Mouse (Mus musculus) Patski (cell line): ENCODE data around the gene Ggt6. TPM values are rescaled to one million over a fixed set of nuclear protein-coding genes. Genes with fewer than 3 reads are reported as not detected.

ENCODE experiments used
- ATAC-seq: fragments of 100-300 bp; one replicate; pipeline ENCODE4 v1.8.0; 2021
- CTCF ChIA-PET: fragments of 350-600 bp; sonication (Branson Sonifier 250); formaldehyde crosslinking; loops from one replicate; lab custom pipeline; 2022; ENCODE audit warnings: inconsistent platforms; lab: Charles Lee
- POLR2A ChIA-PET: fragments of 350-600 bp; sonication (Branson Sonifier 250); formaldehyde crosslinking; loops from one replicate; lab custom pipeline; 2022; ENCODE audit warnings: antibody characterized with exemption, inconsistent platforms; lab: Charles Lee
- DNase-seq: peaks from one replicate; pipeline ENCODE4 v3.0.0-alpha.2; 2011; ENCODE audit warnings: low read depth, low spot score
- H3K27me3 ChIP-seq: fragments of 371-371 bp; one replicate; pipeline ENCODE4 v1.5.1; 2021
- CTCF ChIP-seq: fragments of 100-300 bp; IDR thresholded peaks from one replicate; pipeline ENCODE4 v1.5.1; 2021
- in situ Hi-C: fragments of 300-500 bp; cut with MboI; formaldehyde crosslinking; loops from 3 replicates; pipeline ENCODE4 v1.11.1; 2018; ENCODE audit warnings: low pct_unique_long_range_greater_than_20kb, mixed read lengths
- polyA plus RNA-seq: library from polyadenylated mRNA; unstranded; gene quantifications from one replicate; pipeline ENCODE4 v1.2.3, GENCODE M21; 2021

Ggt6 gene
- polyA plus RNA-seq, 1 experiment from 2014 or later: 0.23 TPM

DNA sequence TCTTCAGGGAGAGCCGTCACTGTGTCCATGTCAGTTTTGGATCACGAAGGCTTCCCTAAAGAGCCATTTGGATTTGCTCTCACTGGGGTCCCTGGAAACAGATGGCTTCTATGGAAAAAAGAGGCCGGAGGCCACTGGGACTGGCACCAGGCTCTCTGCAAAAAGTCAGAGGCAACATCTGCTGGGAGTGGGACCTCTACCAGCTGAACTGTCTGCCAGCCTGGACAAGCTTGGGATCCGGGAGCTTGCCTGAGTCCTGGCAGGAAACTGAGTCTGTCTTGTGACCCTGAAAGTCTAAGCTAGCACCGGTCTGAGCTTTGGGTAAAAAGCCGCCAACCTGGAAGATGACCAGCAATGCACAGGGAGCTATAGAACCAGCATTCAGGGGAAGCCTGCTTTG is 36.1 kb downstream of the Ggt6 start:
- TF ChIP-seq CTCF: no peak
- ChIA-PET POLR2A (no interaction called here), CTCF (interaction anchor here (1.1 to 2.4 kb wide), 2 partner anchors 10 to 11 kb away, joined by 3 to 8 read pairs; no protein-coding TSS in a partner anchor)
- DNase-seq (no peak), ATAC-seq (no peak)
- in situ Hi-C loops: no loop called here
- H3K27me3 ChIP-seq: no peaks in the 10 kb centered on the region

DNA sequence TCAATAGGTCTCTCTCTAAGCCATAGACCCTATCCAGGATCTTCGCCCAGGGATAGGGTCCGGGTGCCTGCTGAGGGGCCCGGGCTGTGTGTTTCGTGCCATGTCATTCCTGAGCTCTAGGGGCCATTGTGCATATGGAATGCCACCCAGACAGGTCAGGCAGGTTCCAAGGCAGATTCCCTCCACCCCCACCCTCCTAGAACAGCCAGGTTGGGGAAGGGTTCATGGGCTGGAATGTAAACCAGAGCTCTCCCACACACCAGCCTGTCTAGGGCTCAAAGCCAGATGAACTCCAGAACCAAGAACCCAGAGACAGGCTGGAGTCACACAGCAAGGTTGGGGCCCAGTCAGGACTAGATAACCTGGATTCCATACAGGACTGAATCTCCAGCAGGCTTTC is 38.2 kb downstream of the Ggt6 start:
- in situ Hi-C loops: no loop called here
- no peak for DNase-seq
- H3K27me3 ChIP-seq: no peaks in the 10 kb centered on the region
- POLR2A ChIA-PET: interaction anchor here (0.5 to 1.7 kb wide), 3 partner anchors 10 to 34 kb away, joined by 3 to 8 read pairs (median 3); no protein-coding TSS in a partner anchor
- no peak for TF ChIP-seq CTCF
- CTCF ChIA-PET: interaction anchor here (1.4 kb wide), 1 partner anchor 10 kb away, joined by 5 read pairs; no protein-coding TSS in a partner anchor
- ATAC-seq: no peak

DNA sequence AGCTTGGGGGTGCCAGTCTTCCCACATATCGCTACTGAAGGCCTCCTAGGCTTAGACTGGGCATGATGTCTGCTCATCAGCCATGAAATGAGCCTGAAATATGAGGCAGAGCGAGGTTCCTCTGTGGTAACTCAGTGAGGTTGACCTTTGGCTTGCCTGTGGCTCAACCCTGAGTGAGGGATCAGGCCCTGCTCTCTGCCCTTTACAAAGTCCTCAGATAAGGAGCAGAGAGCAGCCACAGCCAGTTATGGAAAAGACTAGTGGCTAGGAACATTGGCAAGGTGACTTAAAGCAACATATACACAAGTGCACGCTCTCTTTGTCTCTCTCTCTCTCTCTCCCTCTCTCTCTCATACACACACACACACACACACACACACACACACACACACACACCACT is 39.6 kb downstream of the Ggt6 start:
- ChIA-PET POLR2A (interaction anchor here (1.0 kb wide), 1 partner anchor 27 kb away, joined by 3 read pairs; no protein-coding TSS in a partner anchor), CTCF (interaction anchor here (1.0 to 1.4 kb wide), 2 partner anchors 8 to 15 kb away, joined by 3 to 5 read pairs; partner anchors contain the start of gene Spns2)
- no peaks in the 10 kb centered on the region for H3K27me3 ChIP-seq
- in situ Hi-C loops: no loop called here
- no peak for TF ChIP-seq CTCF
- DNase-seq (no peak), ATAC-seq (no peak)

DNA sequence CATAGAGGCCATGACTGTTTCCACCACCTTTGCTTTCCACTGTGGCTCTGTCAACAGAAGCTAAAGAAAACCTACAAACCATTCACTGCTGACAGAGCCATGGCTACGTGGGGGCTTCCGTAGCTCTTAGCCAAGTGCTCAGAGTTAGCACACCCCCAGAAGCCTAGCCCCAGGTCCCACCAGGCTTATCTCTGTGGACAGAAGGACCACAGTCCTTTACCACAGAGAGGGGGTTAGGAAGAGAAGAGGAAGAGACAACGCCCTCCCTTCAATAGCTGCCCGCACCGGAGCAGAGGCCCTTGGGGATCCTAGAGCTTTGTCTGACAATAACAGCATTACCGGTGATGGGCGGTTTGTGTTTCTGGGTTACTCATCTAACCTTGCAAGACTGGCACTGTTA is 40.1 kb downstream of the Ggt6 start:
- CTCF ChIA-PET: interaction anchor here (1.0 kb wide), 1 partner anchor 14 kb away, joined by 3 read pairs; the partner anchor contains the start of gene Spns2
- no peak for ATAC-seq
- no peak for TF ChIP-seq CTCF
- POLR2A ChIA-PET: interaction anchor here (1.0 kb wide), 1 partner anchor 26 kb away, joined by 3 read pairs; no protein-coding TSS in a partner anchor
- H3K27me3 ChIP-seq: no peaks in the 10 kb centered on the region
- no peak for DNase-seq
- in situ Hi-C loops: no loop called here

DNA sequence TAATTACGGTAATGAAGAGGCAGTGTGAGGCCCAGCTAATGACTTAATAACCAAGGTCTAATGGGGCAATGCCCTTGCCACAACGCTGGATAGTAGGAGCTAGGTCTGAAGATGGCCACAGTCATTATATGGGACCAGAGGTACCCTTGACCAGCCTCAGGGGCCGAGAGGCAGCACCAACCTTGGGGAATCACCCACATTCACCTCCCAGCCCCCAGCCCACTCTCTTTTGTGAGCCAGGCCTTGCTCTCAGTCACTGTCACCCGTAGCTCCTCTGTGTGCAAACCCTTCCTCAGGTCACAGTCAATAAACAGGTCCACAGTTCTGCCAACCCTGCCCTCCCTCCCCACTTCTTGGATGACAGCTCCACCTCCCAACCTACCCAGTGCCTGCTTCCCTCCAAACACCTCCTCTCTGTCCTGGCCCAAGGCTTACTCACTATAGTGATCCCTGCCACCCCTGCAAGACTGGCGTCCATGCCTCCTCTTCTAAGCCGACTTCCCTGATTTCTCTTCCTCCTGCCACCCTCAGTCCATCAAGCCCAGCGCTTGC is 40.8 kb downstream of the Ggt6 start:
- POLR2A ChIA-PET: interaction anchor here (1.2 to 2.0 kb wide), 2 partner anchors 13 to 26 kb away, joined by 5 to 9 read pairs; partner anchors contain the start of gene Spns2
- ATAC-seq: no peak

DNA sequence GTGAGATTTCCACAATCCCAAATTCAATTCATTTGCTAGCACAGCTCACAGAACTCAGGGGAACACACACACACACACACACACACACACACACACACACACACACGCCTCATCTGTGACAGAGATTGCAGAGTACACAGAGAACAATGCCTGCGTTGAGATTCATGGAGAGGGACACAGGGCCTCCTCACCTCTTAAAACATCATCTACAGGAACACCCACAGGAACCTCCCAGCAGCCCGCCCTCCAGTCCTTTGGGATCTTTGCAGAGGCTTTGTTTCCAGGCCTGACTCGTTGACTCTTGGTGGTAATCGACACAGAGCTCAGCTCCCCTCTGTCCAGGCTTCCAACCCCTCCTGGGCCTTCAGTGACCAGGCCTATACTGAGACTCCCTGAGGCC is 41.9 kb downstream of the Ggt6 start:
- CTCF ChIA-PET: interaction anchor here (2.7 kb wide), 1 partner anchor 12 kb away, joined by 13 read pairs; the partner anchor contains the start of gene Spns2
- no peak for ATAC-seq
- no peak for DNase-seq
- POLR2A ChIA-PET: interaction anchor here (0.6 to 2.0 kb wide), 3 partner anchors 8 to 25 kb away, joined by 3 to 9 read pairs (median 5); partner anchors contain the start of gene Spns2
- H3K27me3 ChIP-seq: no peaks in the 10 kb centered on the region
- no peak for TF ChIP-seq CTCF
- in situ Hi-C loops: no loop called here

More for the DNA sequence above, 40.8 kb downstream of the Ggt6 start:
- DNase-seq: no peak
- CTCF ChIA-PET: no interaction called here
- TF ChIP-seq CTCF: no peak
- H3K27me3 ChIP-seq: no peaks in the 10 kb centered on the region
- in situ Hi-C loops: no loop called here

DNA sequence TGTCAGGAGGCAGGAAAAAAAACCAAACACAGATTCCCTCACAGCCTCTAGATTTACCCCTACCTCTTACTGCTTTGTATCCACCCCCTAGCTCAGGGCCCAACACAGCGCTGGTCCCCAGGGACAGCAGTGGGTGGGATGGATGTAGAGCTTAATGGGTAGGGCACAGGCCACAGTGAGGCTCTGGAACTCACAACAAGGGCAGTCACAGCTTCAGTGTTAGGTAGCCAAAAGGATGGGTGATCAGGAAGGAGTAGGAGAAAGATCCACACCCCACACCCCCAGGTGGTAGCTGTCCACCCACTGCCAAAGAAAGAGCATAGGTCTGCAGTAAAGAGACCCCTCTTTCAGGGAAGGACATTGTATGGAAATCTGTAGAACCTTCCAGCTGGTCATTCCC is 42.3 kb downstream of the Ggt6 start:
- POLR2A ChIA-PET: interaction anchor here (0.6 to 2.0 kb wide), 3 partner anchors 8 to 20 kb away, joined by 3 to 9 read pairs (median 6); partner anchors contain the start of gene Spns2
- TF ChIP-seq CTCF: no peak
- no peaks in the 10 kb centered on the region for H3K27me3 ChIP-seq
- no peak for DNase-seq
- CTCF ChIA-PET: interaction anchor here (1.5 to 2.7 kb wide), 2 partner anchors 8 to 12 kb away, joined by 5 to 13 read pairs; partner anchors contain the start of gene Spns2
- in situ Hi-C loops: no loop called here
- no peak for ATAC-seq

DNA sequence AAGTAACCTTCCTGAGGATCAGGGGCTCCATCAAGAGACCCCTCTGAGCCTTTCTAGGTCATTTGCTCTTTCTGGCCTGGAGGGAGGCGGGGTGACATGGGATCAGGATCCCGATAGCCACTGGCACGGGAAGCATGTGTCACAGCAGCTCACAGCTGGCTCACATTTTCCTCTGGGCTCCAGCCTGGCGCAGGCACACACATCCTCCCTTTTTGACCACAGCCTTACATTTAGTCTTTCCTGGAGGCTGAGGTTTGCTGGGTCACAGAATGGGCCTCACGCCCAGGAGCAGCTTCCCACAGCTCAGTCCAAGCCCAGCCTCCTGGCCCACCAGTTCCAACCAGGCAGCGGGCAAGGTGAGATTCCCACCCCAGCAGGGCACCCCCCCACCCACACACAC is 42.9 kb downstream of the Ggt6 start:
- H3K27me3 ChIP-seq: no peaks in the 10 kb centered on the region
- CTCF ChIA-PET: interaction anchor here (1.5 to 2.7 kb wide), 2 partner anchors 9 to 11 kb away, joined by 5 to 13 read pairs; partner anchors contain the start of gene Spns2
- in situ Hi-C loops: no loop called here
- TF ChIP-seq CTCF: no peak
- DNase-seq (no peak), ATAC-seq (no peak)
- POLR2A ChIA-PET: interaction anchor here (1.3 to 2.0 kb wide), 2 partner anchors 11 to 20 kb away, joined by 6 to 9 read pairs; partner anchors contain the start of gene Spns2

DNA sequence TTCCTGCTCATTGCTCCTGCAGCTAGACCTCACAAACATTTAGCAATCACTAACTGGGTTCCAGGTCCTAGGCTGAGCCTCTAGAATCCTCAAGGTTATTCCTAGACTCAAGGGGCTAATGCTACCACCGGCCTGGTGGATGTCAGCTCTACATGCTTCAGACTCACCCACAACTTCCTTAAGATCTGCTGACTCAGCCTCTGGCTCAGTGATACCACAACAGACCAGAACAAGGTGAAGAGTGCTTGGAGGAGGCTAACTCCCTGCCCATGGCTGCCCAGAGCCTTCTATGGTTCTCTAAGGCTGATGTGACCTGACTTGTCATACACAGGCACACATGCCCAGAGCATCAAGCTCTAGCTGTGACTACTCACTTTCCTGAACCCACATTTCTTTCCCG is 44.2 kb downstream of the Ggt6 start:
- in situ Hi-C loops: no loop called here

DNA sequence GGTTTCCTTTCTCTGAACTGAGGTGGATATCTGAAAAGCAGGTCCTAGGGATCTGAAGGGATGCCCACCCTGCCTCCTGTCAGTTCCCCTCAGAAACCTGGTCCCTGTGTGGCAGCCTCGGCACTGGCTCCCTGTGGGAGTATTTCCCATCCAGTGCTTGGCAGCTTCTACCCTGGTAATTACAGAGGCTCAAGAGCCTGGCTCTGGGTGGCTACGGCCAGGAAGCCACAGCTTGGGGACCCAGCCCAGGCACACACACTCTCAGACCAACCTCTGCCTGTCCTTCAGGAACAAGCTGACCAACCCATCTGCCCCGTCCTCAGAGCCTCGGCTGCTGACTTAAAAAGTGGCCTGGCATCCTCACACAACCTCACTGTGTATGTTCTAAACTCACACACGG is 46.0 kb downstream of the Ggt6 start:
- in situ Hi-C loops: no loop called here
- POLR2A ChIA-PET: interaction anchor here (1.4 kb wide), 1 partner anchor 9 kb away, joined by 5 read pairs; the partner anchor contains the start of gene Spns2
- DNase-seq: no peak
- no peak for ATAC-seq
- H3K27me3 ChIP-seq: no peaks in the 10 kb centered on the region
- CTCF ChIA-PET: interaction anchor here (2.0 kb wide), 1 partner anchor 11 kb away, joined by 8 read pairs; no protein-coding TSS in a partner anchor
- TF ChIP-seq CTCF: no peak

More for the DNA sequence above, 44.2 kb downstream of the Ggt6 start:
- no peak for DNase-seq
- TF ChIP-seq CTCF: no peak
- ChIA-PET POLR2A (interaction anchor here (0.9 kb wide), 1 partner anchor 15 kb away, joined by 3 read pairs; no protein-coding TSS in a partner anchor), CTCF (interaction anchor here (2.7 kb wide), 1 partner anchor 10 kb away, joined by 13 read pairs; the partner anchor contains the start of gene Spns2)
- H3K27me3 ChIP-seq: no peaks in the 10 kb centered on the region
- peak; percentile 36 for ATAC-seq
